Mouse (Mus musculus): ENCODE data around the gene Casq2.

The Casq2 gene

GRCm38 (mm10) chr3:102086283-102086682 lies at the start of gene Casq2:
Gene Casq2 (plus strand): TSS chr3:102086415.
- DNase-seq (ENCODE audit: low spot score in 2 of 2), result no peak

- DNase-seq (ENCODE audit: low spot score in 2 of 2), result no peak
Observed at GRCm38 (mm10) chr3:102037806-102038205, 48.4 kb upstream of the Casq2 start.

GRCm38 (mm10) chr3:102038608-102039007 lies 47.6 kb upstream of the Casq2 start:
- DNase-seq (ENCODE audit: low spot score in 2 of 2), result no peak

GRCm38 (mm10) chr3:102041632-102042031 lies 44.6 kb upstream of the Casq2 start:
- no peak for DNase-seq (ENCODE audit: low spot score in 2 of 2)

GRCm38 (mm10) chr3:102045071-102045470 lies 41.1 kb upstream of the Casq2 start:
- DNase-seq (ENCODE audit: low spot score in 2 of 2), result no peak

- DNase-seq (ENCODE audit: low spot score in 2 of 2), result no peak
Observed at GRCm38 (mm10) chr3:102047532-102047931, 38.7 kb upstream of the Casq2 start.

- DNase-seq (ENCODE audit: low spot score in 2 of 2), result no peak
Observed at GRCm38 (mm10) chr3:102049207-102050104, 36.8 kb upstream of the Casq2 start.

- DNase-seq (ENCODE audit: low spot score in 2 of 2), result no peak
Observed at GRCm38 (mm10) chr3:102052036-102052435, 34.2 kb upstream of the Casq2 start.

- no peak for DNase-seq (ENCODE audit: low spot score in 2 of 2)
Observed at GRCm38 (mm10) chr3:102053293-102053692, 32.9 kb upstream of the Casq2 start.

GRCm38 (mm10) chr3:102055878-102056277 lies 30.3 kb upstream of the Casq2 start:
- DNase-seq (ENCODE audit: low spot score in 2 of 2), result no peak

- DNase-seq (ENCODE audit: low spot score in 2 of 2), result no peak
Observed at GRCm38 (mm10) chr3:102060065-102060464, 26.1 kb upstream of the Casq2 start.

GRCm38 (mm10) chr3:102061923-102062670 lies 24.1 kb upstream of the Casq2 start:
- no peak for DNase-seq (ENCODE audit: low spot score in 2 of 2)

- DNase-seq (ENCODE audit: low spot score in 2 of 2), result no peak
Observed at GRCm38 (mm10) chr3:102062671-102063010, 23.6 kb upstream of the Casq2 start.

GRCm38 (mm10) chr3:102063273-102064120 lies 22.7 kb upstream of the Casq2 start:
- no peak for DNase-seq (ENCODE audit: low spot score in 2 of 2)

GRCm38 (mm10) chr3:102064566-102064965 lies 21.6 kb upstream of the Casq2 start:
- DNase-seq (ENCODE audit: low spot score in 2 of 2), result no peak

- no peak for DNase-seq (ENCODE audit: low spot score in 2 of 2)
Observed at GRCm38 (mm10) chr3:102067306-102067705, 18.9 kb upstream of the Casq2 start.

- DNase-seq (ENCODE audit: low spot score in 2 of 2), result no peak
Observed at GRCm38 (mm10) chr3:102067861-102068260, 18.4 kb upstream of the Casq2 start.

- DNase-seq (ENCODE audit: low spot score in 2 of 2), result no peak
Observed at GRCm38 (mm10) chr3:102069260-102069659, 17.0 kb upstream of the Casq2 start.

- DNase-seq (ENCODE audit: low spot score in 2 of 2), result no peak
Observed at GRCm38 (mm10) chr3:102069686-102070085, 16.5 kb upstream of the Casq2 start.

- no peak for DNase-seq (ENCODE audit: low spot score in 2 of 2)
Observed at GRCm38 (mm10) chr3:102070360-102070759, 15.9 kb upstream of the Casq2 start.

- DNase-seq (ENCODE audit: low spot score in 2 of 2), result no peak
Observed at GRCm38 (mm10) chr3:102071016-102071415, 15.2 kb upstream of the Casq2 start.

- DNase-seq (ENCODE audit: low spot score in 2 of 2), result no peak
Observed at GRCm38 (mm10) chr3:102079413-102079812, 6.8 kb upstream of the Casq2 start.
